Mouse (Mus musculus) E14TG2a.4 (cell line): Measurements from ENCODE around the gene Stk33.

Experiments
- CTCF ChIP-seq: conservative IDR thresholded peaks from 2 replicates; pipeline ENCODE4 v1.5.1; 2014; ENCODE audit warnings: low read length
- NANOG ChIP-seq: IDR thresholded peaks from 2 replicates; pipeline ENCODE4 v1.6.1; 2014; ENCODE audit warnings: borderline replicate concordance, low read length, mixed read lengths
- POU5F1 ChIP-seq: IDR thresholded peaks from 2 replicates; pipeline ENCODE4 v1.6.1; 2014; ENCODE audit warnings: low read length, borderline replicate concordance

- TF ChIP-seq CTCF (peak; percentile 51), NANOG (no peak), POU5F1 (no peak)
These were observed 14.3 kb downstream of the Stk33 start for GRCm38 (mm10) chr7:109424422-109425159.
